Mouse (Mus musculus) embryonic facial prominence, embryonic 12.5 days (tissue): ENCODE measurements around the gene Adamts17. TPM values are rescaled to one million over a fixed set of nuclear protein-coding genes. Genes with fewer than 3 reads are reported as not detected.

ENCODE experiments used
- ATAC-seq: fragments of 200-750 bp; cut with Nextera tagmentation; 2 replicates; pipeline ENCODE4 v1.8.0; 2017; ENCODE audit not compliant: insufficient number of reproducible peaks, insufficient read depth, low FRiP score, low TSS enrichment
- H3K27ac ChIP-seq: fragments of 300-500 bp; sonication (generic); 2 replicates; pipeline ENCODE4 v1.5.1; 2016; ENCODE audit warnings: mild to moderate bottlenecking
- H3K27me3 ChIP-seq: fragments of 300-500 bp; sonication (generic); 2 replicates; pipeline ENCODE4 v1.6.1; 2016; ENCODE audit warnings: mild to moderate bottlenecking, moderate library complexity
- H3K36me3 ChIP-seq: fragments of 300-500 bp; sonication (generic); 2 replicates; pipeline ENCODE4 v1.6.1; 2016; ENCODE audit warnings: mild to moderate bottlenecking
- H3K4me1 ChIP-seq: fragments of 300-500 bp; sonication (generic); 2 replicates; pipeline ENCODE4 v1.6.1; 2016
- H3K4me2 ChIP-seq: fragments of 300-500 bp; sonication (generic); replicated peaks from 2 replicates; pipeline ENCODE4 v1.6.1; 2016; ENCODE audit warnings: mild to moderate bottlenecking, moderate library complexity
- H3K4me3 ChIP-seq: fragments of 300-500 bp; sonication (generic); 2 replicates; pipeline ENCODE4 v1.5.1; 2016; ENCODE audit warnings: mild to moderate bottlenecking
- H3K9ac ChIP-seq: fragments of 300-500 bp; sonication (generic); 2 replicates; pipeline ENCODE4 v1.6.1; 2016; ENCODE audit warnings: mild to moderate bottlenecking, moderate library complexity
- H3K9me3 ChIP-seq: fragments of 300-500 bp; sonication (generic); 2 replicates; pipeline ENCODE4 v1.6.1; 2016; ENCODE audit warnings: mild to moderate bottlenecking, moderate library complexity
- WGBS: fragments of 180-500 bp; shearing (Covaris S2); methylation state at CpG from one replicate; pipeline ENCODE4 v1.1.7; 2016; 5-methylcytosine and 5-hydroxymethylcytosine counted together
- polyA plus RNA-seq: library from polyadenylated mRNA; unstranded; fragments of >200 nt; fragmentation: Nextera tagmentation; extraction: Ambion mirVana; gene quantifications from 2 replicates; pipeline ENCODE4 v1.2.1, GENCODE M21; 2016

Adamts17 gene
- polyA plus RNA-seq, 1 experiment from 2014 or later = 13.8 TPM

GRCm38 (mm10) chr7:66933251-66933650 lies 93.7 kb downstream of the Adamts17 start:
- no peaks in the 10 kb centered on the region for H3K9me3 ChIP-seq
- H3K9ac ChIP-seq = no peak overlapping the region
- H3K4me1 ChIP-seq = peaks cover 9% of the 10 kb centered on the region; the same call in 1 of the 2 replicates
- no peak overlapping the region for H3K4me2 ChIP-seq
- H3K36me3 ChIP-seq = no peaks in the 10 kb centered on the region
- ATAC-seq = no peak
- H3K27me3 ChIP-seq = no peaks in the 10 kb centered on the region
- 42% methylated on average over 4 of the region's 4 CpGs for WGBS
- H3K4me3 ChIP-seq = no peak overlapping the region
- no peak overlapping the region for H3K27ac ChIP-seq

DNA sequence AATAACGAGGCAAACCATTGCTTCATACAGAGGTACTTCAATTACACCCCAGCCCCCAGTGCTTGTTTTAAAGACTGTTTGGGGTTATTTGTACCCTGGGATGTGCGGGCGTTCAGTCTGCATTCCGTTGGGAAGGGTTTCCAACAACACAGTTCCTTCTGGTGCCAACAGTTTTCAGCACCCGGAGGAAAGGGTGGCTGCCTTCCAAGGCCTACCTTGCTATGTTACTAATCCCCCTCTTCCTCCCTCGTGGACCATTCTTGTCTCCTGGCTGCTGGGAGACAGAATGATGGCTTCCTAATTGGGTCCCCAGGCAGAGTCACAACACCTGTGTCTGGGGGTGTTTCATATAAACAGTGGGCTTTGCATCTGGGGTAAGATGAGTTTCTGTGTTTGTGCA lies 94.5 kb downstream of the Adamts17 start:
- no peaks in the 10 kb centered on the region for H3K36me3 ChIP-seq
- peaks cover 17% of the 10 kb centered on the region; the same call in 1 of the 2 replicates for H3K4me1 ChIP-seq
- H3K27ac ChIP-seq = no peak overlapping the region
- no peak overlapping the region for H3K9ac ChIP-seq
- 78% methylated on average over 6 of the region's 6 CpGs for WGBS
- no peaks in the 10 kb centered on the region for H3K9me3 ChIP-seq
- no peaks in the 10 kb centered on the region for H3K27me3 ChIP-seq
- no peak overlapping the region for H3K4me2 ChIP-seq
- H3K4me3 ChIP-seq = no peak overlapping the region
- ATAC-seq = no peak

DNA sequence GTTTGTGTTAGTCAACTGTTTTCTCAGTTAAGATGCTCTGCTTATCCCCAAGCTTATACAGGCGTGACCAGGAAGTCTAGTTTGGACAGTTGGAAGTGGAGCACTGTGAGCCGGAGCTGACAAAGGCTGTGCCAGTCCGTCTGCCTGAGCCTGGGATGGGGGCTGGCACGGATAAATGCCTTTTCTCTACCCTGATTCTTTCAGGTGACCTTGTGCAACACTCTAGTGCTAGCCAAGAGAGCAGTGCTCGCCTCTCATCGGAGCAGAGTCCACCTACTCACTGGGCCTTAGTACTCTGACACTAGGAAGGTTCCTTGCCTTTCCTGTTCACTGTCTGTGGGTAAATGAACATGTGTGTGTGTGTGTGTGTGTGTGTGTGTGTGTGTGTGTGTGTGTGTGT lies 95.5 kb downstream of the Adamts17 start:
- Histone ChIP-seq H3K9ac (no peak overlapping the region), H3K27ac (no peak overlapping the region)
- WGBS = 90% methylated on average over 6 of the region's 6 CpGs

DNA sequence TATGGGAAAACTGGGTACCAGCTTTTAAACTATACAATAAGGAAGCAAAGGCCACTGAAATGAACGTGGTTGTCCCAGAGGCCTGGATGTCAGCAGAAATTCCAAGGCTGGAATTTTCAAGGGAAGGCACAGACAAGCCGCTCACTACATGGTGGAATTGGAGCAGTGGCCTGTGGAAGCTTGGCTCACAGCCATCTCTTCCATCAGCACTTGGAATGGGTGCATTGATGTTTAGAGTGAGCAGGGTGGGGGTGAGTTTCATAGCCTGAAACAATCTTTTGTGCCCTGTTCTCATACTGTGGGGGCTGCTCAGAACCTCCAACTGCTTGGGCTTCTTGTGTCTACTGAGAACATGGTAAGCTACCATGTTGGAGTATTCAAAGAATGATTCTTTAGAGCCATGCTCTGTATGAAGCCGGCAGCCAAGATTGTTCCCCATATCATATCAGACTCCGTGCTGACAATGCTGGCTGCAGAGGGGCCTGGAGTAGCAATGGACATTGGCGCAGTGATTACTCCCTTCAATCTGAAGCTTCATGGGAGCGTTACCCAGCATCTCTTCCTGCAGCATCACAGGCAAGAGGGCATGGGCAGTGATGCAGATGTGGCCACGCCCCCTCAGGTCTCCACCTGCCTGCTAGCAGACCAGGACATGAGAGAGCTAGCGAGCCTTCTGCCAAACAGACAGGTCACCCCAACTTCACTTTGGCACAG lies 96.7 kb downstream of the Adamts17 start:
- Histone ChIP-seq H3K4me2 (no peak overlapping the region), H3K4me3 (no peak overlapping the region), H3K9ac (no peak overlapping the region), H3K27me3 (no peaks in the 10 kb centered on the region), H3K36me3 (no peaks in the 10 kb centered on the region), H3K9me3 (no peaks in the 10 kb centered on the region), H3K27ac (no peak overlapping the region), H3K4me1 (peaks cover 22% of the 10 kb centered on the region; the same call in 1 of the 2 replicates)
- ATAC-seq = no peak
- 79% methylated on average over 8 of the region's 8 CpGs for WGBS

More for the DNA sequence above, 95.5 kb downstream of the Adamts17 start:
- no peaks in the 10 kb centered on the region for H3K36me3 ChIP-seq
- H3K9me3 ChIP-seq = no peaks in the 10 kb centered on the region
- H3K27me3 ChIP-seq = no peaks in the 10 kb centered on the region
- no peak for ATAC-seq
- H3K4me1 ChIP-seq = peaks cover 22% of the 10 kb centered on the region; the same call in 1 of the 2 replicates
- no peak overlapping the region for H3K4me3 ChIP-seq
- H3K4me2 ChIP-seq = no peak overlapping the region

GRCm38 (mm10) chr7:66936911-66937310 lies 97.4 kb downstream of the Adamts17 start:
- Histone ChIP-seq H3K9me3 (no peaks in the 10 kb centered on the region), H3K27ac (no peak overlapping the region), H3K4me3 (no peak overlapping the region), H3K27me3 (no peaks in the 10 kb centered on the region), H3K4me2 (no peak overlapping the region), H3K36me3 (no peaks in the 10 kb centered on the region), H3K4me1 (peaks cover 22% of the 10 kb centered on the region; the same call in 1 of the 2 replicates), H3K9ac (no peak overlapping the region)
- ATAC-seq = no peak
- 72% methylated on average over 2 of the region's 2 CpGs for WGBS

DNA sequence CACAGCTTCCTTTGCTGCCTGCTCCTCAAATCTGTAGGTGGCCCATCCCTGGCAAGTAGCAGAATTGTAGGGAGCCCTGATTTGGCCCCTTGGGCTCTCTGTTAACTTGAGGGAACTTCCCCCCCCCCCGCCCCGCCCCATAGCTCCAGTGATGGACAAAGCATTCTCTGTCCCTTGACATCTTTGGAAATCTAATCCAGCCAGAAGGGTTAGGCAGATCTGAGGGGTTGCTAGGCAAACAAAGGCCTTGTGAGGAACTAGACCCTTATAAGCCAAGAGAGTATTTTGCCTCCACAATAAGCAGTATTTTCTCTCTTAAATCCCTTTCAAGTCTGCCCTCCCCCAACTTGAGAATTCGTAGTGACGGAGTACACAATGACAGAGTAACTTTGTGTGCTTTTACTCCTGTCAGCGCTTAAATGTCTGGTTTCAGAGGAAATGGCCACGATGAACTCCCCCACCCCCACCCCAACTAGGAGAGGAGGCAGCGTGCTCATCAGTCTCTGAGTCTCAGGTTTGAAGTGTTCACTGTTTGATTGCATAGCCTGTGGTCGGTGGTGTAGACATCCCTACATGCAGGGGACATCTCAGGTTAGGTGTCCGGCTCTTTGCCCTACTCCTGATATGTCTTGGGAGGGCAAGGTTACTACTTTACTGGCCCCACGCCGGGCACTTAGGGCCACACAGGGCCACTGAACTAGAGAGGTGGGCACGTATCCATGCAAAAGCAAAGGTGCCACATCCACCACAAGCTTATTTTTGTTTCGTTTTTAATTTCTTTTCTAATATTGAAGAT lies 99.7 kb downstream of the Adamts17 start:
- Histone ChIP-seq H3K4me1 (peaks cover 22% of the 10 kb centered on the region; the same call in 1 of the 2 replicates), H3K9ac (no peak overlapping the region), H3K27ac (no peak overlapping the region), H3K4me2 (no peak overlapping the region), H3K36me3 (no peaks in the 10 kb centered on the region), H3K27me3 (no peaks in the 10 kb centered on the region), H3K4me3 (no peak overlapping the region), H3K9me3 (no peaks in the 10 kb centered on the region)
- 49% methylated on average over 13 of the region's 13 CpGs for WGBS
- 0 out of 2 replicates have a peak, but pooled peaks have one; percentile 16 for ATAC-seq

- Histone ChIP-seq H3K4me1 (peaks cover 19% of the 10 kb centered on the region; the same call in 1 of the 2 replicates), H3K27me3 (no peaks in the 10 kb centered on the region), H3K9ac (no peak overlapping the region), H3K9me3 (no peaks in the 10 kb centered on the region), H3K36me3 (no peaks in the 10 kb centered on the region), H3K4me3 (no peak overlapping the region), H3K4me2 (no peak overlapping the region), H3K27ac (no peak overlapping the region)
- 65% methylated on average over 4 of the region's 4 CpGs for WGBS
- ATAC-seq = no peak
These were observed 101.2 kb downstream of the Adamts17 start for GRCm38 (mm10) chr7:66940761-66941160.

DNA sequence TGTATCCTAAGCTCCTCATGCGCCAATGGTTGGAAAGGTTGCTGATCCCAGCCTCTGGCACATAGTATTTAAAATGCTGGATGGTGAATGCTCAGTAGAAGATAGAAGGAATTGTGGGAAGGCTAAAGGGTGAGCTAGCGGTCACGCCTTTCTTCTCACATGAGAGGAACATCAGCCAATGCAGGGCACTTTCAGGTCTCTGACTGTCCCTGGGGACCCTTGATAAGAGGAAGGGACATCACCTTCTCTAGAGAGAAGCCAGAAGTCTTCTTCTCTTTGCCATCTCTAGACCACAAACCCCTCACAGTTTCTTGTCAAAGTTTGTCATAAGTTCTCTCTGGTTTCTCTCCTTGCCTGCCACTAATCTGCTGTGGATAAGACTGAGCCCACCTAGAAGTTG lies 109.5 kb downstream of the Adamts17 start:
- Histone ChIP-seq H3K27ac (no peak overlapping the region), H3K4me1 (no peaks in the 10 kb centered on the region), H3K9me3 (no peaks in the 10 kb centered on the region), H3K4me3 (no peak overlapping the region), H3K36me3 (no peaks in the 10 kb centered on the region), H3K4me2 (no peak overlapping the region), H3K27me3 (no peaks in the 10 kb centered on the region), H3K9ac (no peak overlapping the region)
- 97% methylated on average over 3 of the region's 3 CpGs for WGBS
- ATAC-seq = no peak

DNA sequence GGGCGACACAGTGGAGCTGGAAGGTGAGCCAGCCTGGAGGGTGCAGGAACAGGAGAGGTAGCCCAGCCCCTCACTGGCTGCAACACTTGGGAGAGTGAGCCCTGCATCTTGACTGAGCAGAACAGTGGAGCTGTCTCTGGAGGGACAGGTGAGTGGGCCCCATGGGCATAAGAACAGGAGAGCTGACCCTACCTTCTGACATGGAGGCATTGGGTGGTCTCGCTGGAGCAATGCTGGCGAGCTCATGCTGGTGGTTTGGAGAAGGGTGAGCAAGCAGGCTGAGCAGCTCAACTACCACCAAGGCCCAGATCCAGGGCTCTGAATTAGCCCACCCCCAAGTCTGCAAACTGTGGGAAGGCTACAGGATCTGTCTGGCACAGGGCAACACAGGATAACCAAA lies 113.4 kb downstream of the Adamts17 start:
- no peaks in the 10 kb centered on the region for H3K9me3 ChIP-seq
- 92% methylated on average over 3 of the region's 3 CpGs for WGBS

DNA sequence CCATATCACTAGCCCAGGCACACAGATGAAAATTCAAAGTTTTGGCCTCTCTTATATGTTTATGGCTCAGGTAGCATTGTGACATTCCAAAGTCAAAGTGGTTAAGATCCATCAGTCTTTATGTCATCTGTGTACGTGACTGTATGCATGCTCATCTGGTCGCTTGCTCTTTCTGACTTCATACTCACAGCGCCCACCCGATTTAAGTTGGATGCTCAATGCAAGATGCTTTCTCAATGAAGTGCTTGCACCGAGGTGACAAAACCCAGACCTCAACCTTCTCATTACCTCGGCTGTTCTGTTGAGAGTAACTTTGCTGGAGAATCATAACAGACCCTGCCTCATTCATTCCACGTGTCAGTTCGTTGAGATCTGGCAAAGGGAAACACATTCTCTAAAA lies 114.5 kb downstream of the Adamts17 start:
- H3K4me2 ChIP-seq = no peak overlapping the region
- peaks cover 17% of the 10 kb centered on the region for H3K4me1 ChIP-seq
- H3K9me3 ChIP-seq = no peaks in the 10 kb centered on the region
- H3K27ac ChIP-seq = no peak overlapping the region
- no peak overlapping the region for H3K4me3 ChIP-seq
- H3K36me3 ChIP-seq = no peaks in the 10 kb centered on the region
- no peak for ATAC-seq
- 65% methylated on average over 8 of the region's 8 CpGs for WGBS
- no peaks in the 10 kb centered on the region for H3K27me3 ChIP-seq
- no peak overlapping the region for H3K9ac ChIP-seq

More for the DNA sequence above, 113.4 kb downstream of the Adamts17 start:
- H3K27me3 ChIP-seq = no peaks in the 10 kb centered on the region
- H3K4me3 ChIP-seq = no peak overlapping the region
- no peak overlapping the region for H3K4me2 ChIP-seq
- no peak overlapping the region for H3K9ac ChIP-seq
- H3K36me3 ChIP-seq = no peaks in the 10 kb centered on the region
- no peak overlapping the region for H3K27ac ChIP-seq
- peaks cover 17% of the 10 kb centered on the region for H3K4me1 ChIP-seq
- no peak; the same call in 1 of the 2 replicates for ATAC-seq

DNA sequence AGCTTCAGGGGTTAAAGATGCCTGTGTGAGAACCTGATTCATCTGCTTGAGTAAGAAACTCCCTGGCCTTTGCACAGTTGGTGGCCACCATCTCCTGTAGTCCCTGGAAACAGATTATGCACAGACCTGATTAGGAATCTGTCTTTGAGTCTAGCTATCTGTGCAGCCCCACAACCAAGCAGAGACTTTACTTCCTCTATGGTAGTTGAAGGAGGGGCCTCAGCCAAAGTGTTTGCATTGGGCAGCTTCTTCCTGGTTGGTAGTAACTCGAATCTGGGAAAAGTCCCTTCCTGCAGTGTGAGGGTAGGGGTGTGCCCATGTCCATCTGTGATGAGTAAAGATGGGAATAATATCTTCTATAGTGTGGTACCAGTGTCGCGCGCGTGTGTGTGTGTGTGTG lies 115.2 kb downstream of the Adamts17 start:
- no peak overlapping the region for H3K9ac ChIP-seq
- H3K27me3 ChIP-seq = no peaks in the 10 kb centered on the region
- H3K4me1 ChIP-seq = peaks cover 17% of the 10 kb centered on the region
- 85% methylated on average over 5 of the region's 5 CpGs for WGBS
- peak overlapping the region; percentile 69; the same call in 1 of the 2 replicates for H3K27ac ChIP-seq
- H3K4me2 ChIP-seq = no peak overlapping the region
- no peaks in the 10 kb centered on the region for H3K9me3 ChIP-seq
- H3K36me3 ChIP-seq = no peaks in the 10 kb centered on the region
- no peak overlapping the region for H3K4me3 ChIP-seq
- ATAC-seq = no peak

DNA sequence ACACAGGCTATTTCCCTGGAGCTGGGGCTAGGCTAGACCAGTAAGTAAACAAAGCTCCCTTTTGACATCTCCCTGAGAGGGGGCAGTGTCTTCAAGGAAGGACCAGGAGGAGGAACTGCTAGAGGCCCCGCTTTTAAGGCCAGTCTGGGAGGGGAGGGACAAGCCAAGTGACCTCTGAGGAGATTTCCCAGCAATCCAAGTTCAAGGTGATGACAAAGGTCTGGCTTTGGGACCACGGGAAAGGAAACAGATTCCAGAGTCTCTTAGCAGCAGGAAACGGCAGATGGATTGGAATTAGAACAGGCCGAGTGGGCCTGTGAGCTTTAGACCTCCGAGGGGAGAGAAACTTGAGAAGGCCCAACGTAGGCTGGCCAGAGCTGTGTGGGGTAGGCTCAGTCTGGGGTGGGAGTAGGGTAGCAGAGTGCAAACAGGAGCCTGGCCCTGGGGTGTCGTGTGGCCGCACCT lies 116.0 kb downstream of the Adamts17 start:
- H3K27me3 ChIP-seq = no peaks in the 10 kb centered on the region
- ATAC-seq = peak; percentile 73; the same call in 1 of the 2 replicates
- H3K4me3 ChIP-seq = no peak overlapping the region
- no peaks in the 10 kb centered on the region for H3K36me3 ChIP-seq
- H3K4me2 ChIP-seq = no peak overlapping the region
- peaks cover 17% of the 10 kb centered on the region for H3K4me1 ChIP-seq
- no peak overlapping the region for H3K9ac ChIP-seq
- no peaks in the 10 kb centered on the region for H3K9me3 ChIP-seq
- 13% methylated on average over 8 of the region's 8 CpGs for WGBS
- H3K27ac ChIP-seq = peak overlapping the region; percentile 69
